Mouse (Mus musculus) adrenal gland, adult 10 weeks (tissue): ENCODE results near the gene Upf3b. TPM values are rescaled to one million over a fixed set of nuclear protein-coding genes. Genes with fewer than 3 reads are reported as not detected.

Experiments used
- polyA plus RNA-seq: library from polyadenylated mRNA; stranded (reverse); fragments of 350-450 nt; fragmentation: Illumina TruSeq; extraction: RNeasy Lipid Tissue Mini Kit (QIAGEN cat#74804); gene quantifications from one replicate; pipeline ENCODE4 v1.2.3, GENCODE M21; 2014; ENCODE audit warnings: low read depth, low replicate concordance

The Upf3b gene
- polyA plus RNA-seq: 76.1 TPM

GRCm38 (mm10) chrX:37110193-37110880 is at the start of gene Upf3b:
Upf3b (minus strand) TSS chrX:37110322.

GRCm38 (mm10) chrX:37126671-37127358 is 16.7 kb upstream of the Upf3b start, which contains the start of gene Nkap:
Nkap (plus strand) TSS chrX:37126795.

GRCm38 (mm10) chrX:37084927-37085660 is 25.0 kb downstream of the Upf3b start, which contains the start of gene Rpl39:
Rpl39 (minus strand) TSS chrX:37085402.

GRCm38 (mm10) chrX:37048066-37048889 is 61.8 kb downstream of the Upf3b start, which contains the start of gene Sowahd:
Sowahd (plus strand) TSS chrX:37048845.

Other genes with a start within 250 kb of the Upf3b start
- 163 TPM for gene Ube2a, start 236.4 kb downstream of the Upf3b start, polyA plus RNA-seq
- 179 TPM for gene C330007P06Rik, start 236.2 kb downstream of the Upf3b start, polyA plus RNA-seq
- gene Nkrf, start 207.4 kb downstream of the Upf3b start, polyA plus RNA-seq: 27.5 TPM
- gene Sept6, start 118.5 kb downstream of the Upf3b start, polyA plus RNA-seq: 24.4 TPM
- not detected for gene Sowahd, start 61.5 kb downstream of the Upf3b start, polyA plus RNA-seq
- 763 TPM for gene Rpl39, start 24.9 kb downstream of the Upf3b start, polyA plus RNA-seq
- gene Nkap, start 16.5 kb upstream of the Upf3b start, polyA plus RNA-seq: 115 TPM
- not detected for gene Akap14, start 58.5 kb upstream of the Upf3b start, polyA plus RNA-seq
- 249 TPM for gene Ndufa1, start 80.8 kb upstream of the Upf3b start, polyA plus RNA-seq
- gene Rnf113a1, start 80.9 kb upstream of the Upf3b start, polyA plus RNA-seq: 0.52 TPM
- not detected for gene Gm9, start 100.7 kb upstream of the Upf3b start, polyA plus RNA-seq
- not detected for gene Rhox1, start 111.9 kb upstream of the Upf3b start, polyA plus RNA-seq
- not detected for gene Rhox2a, start 134.7 kb upstream of the Upf3b start, polyA plus RNA-seq
- gene Rhox3a, start 139.6 kb upstream of the Upf3b start, polyA plus RNA-seq: not detected
- gene Rhox4a, start 155.0 kb upstream of the Upf3b start, polyA plus RNA-seq: not detected